Mouse (Mus musculus): ENCODE results near the gene Zmynd12. TPM values are rescaled to one million over a fixed set of nuclear protein-coding genes. Genes with fewer than 3 reads are reported as not detected.

Gene Zmynd12
- polyA plus RNA-seq, 1 experiment from 2014 or later: not detected

DNA sequence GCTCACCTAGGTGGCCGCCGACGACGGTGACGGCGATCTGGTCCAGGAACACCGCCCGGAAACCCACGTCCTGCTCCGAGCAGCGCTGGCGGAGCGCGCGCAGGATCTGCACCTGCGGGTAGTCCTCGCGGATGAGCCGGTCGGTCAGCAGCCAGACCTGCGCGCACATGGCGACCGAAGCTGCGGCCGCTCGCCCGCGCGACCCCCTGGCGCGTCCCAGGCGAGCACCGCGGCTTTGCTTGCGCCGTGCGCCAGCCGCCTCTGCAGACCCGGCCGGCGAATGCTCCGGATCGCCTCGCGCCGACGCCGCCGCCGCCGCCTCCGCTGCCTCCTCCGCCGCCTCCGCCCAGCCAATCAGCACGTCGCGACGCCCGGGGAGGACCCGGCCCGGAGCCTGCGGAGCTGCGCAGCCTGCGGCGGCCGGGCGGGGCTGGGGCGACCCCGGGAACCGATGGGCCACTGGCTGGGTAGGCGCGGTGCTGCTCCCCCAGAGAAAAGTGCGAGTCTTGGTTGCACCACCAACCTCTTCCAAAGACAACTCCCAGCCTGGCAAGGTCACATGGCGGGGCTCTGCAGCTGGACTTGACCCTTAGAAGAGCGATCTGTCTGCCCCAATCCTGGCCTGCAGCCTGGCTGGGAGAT, 69.8 kb downstream of the Zmynd12 start, which contains the start of gene Rimkla:
Gene Rimkla, minus strand, starts transcription at position 338 of the 642 bp plus-strand sequence.
- DNase-seq (ENCODE audit: low spot score): peak; percentile 72
- Histone ChIP-seq H3K4me1 (ENCODE audit: control insufficient read depth, insufficient read depth, low read length) (no peaks in the 10 kb centered on the region), H3K27ac (replicated peaks; ENCODE audit: low read depth, low read length) (no peak within 1 kb of the TSS), H3K9me3 (replicated peaks; ENCODE audit: control insufficient read depth, low read length) (no peaks in the 10 kb centered on the region), H3K4me2 (ENCODE audit: low read depth, low read length) (peak within 1 kb of the TSS; percentile 94), H3K27me3 (ENCODE audit: control insufficient read depth, insufficient read depth, low read length) (peaks cover 8% of the 10 kb centered on the region), H3K9ac (replicated peaks; ENCODE audit: low read length) (peak within 1 kb of the TSS; percentile 57), H3K4me3 (ENCODE audit: low read depth, low read length) (peak within 1 kb of the TSS; percentile 55), H3K36me3 (replicated peaks; ENCODE audit: control insufficient read depth, insufficient read depth, low read depth, low read length) (no peaks in the 10 kb centered on the region)
- under 1% methylated on average over 61 of the region's 77 CpGs for WGBS
- peak; percentile 88 for ATAC-seq (replicated peaks; ENCODE audit: insufficient number of reproducible peaks, low FRiP score, low TSS enrichment, low read depth)

DNA sequence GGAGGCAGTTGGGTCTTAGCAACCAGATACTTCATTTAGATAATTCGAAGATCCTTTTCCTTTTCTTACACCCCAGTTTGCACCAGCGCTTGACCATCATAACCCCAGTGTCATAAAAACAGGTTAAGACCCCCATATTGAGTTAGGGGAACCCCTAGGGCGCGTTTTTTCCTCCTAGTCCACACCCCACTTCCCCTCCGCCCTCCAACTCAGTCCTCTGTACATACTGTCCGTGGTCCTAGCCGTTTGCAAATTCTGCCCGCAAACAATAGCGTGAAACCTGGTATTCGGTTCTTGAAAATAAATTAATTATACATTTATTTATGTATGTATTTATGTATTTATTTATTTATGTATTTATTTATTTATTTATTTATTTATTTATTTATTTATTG, 70.3 kb downstream of the Zmynd12 start:
- Histone ChIP-seq H3K9ac (replicated peaks; ENCODE audit: low read length) (peak overlapping the region; percentile 57), H3K9me3 (replicated peaks; ENCODE audit: control insufficient read depth, low read length) (no peaks in the 10 kb centered on the region), H3K4me3 (ENCODE audit: low read depth, low read length) (peak overlapping the region; percentile 55), H3K36me3 (replicated peaks; ENCODE audit: control insufficient read depth, insufficient read depth, low read depth, low read length) (no peaks in the 10 kb centered on the region), H3K4me2 (ENCODE audit: low read depth, low read length) (peak overlapping the region; percentile 94), H3K27ac (replicated peaks; ENCODE audit: low read depth, low read length) (no peak overlapping the region), H3K27me3 (ENCODE audit: control insufficient read depth, insufficient read depth, low read length) (peaks cover 8% of the 10 kb centered on the region), H3K4me1 (ENCODE audit: control insufficient read depth, insufficient read depth, low read length) (no peaks in the 10 kb centered on the region)
- DNase-seq (ENCODE audit: low spot score): peak; percentile 4
- 30% methylated on average over 10 of the region's 10 CpGs for WGBS
- ATAC-seq (replicated peaks; ENCODE audit: insufficient number of reproducible peaks, low FRiP score, low TSS enrichment, low read depth): peak; percentile 45; the same call in 1 of the 2 replicates

DNA sequence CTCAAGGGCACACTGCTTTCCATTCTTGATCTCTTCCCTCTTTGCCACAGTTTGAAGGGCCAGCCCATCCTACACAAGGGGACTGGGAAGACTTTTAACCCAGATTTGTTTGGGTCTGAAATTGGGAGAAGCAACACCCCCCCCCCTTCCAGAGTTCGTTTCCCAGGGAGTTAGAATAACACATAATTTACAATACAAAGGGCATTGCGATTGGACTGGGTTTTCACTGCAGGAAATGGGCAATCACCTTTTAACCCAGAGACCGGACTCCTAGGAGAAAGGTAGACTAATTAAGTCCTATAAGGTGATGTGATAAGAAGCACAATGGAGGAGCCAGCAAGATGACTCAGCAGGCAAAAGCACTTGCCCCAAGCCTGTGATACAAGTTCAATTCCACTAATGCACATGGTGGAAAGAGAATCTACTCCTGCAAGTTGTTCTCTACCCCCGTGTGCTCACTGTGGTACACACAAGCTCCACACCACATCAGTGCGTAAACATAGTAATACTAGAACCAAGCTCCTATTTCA, 75.8 kb downstream of the Zmynd12 start:
- Histone ChIP-seq H3K4me1 (ENCODE audit: control insufficient read depth, insufficient read depth, low read length) (no peaks in the 10 kb centered on the region), H3K4me3 (ENCODE audit: low read depth, low read length) (no peak overlapping the region), H3K9ac (replicated peaks; ENCODE audit: low read length) (no peak overlapping the region), H3K9me3 (replicated peaks; ENCODE audit: control insufficient read depth, low read length) (no peaks in the 10 kb centered on the region), H3K27me3 (ENCODE audit: control insufficient read depth, insufficient read depth, low read length) (no peaks in the 10 kb centered on the region), H3K4me2 (ENCODE audit: low read depth, low read length) (no peak overlapping the region), H3K36me3 (replicated peaks; ENCODE audit: control insufficient read depth, insufficient read depth, low read depth, low read length) (no peaks in the 10 kb centered on the region), H3K27ac (replicated peaks; ENCODE audit: low read depth, low read length) (no peak overlapping the region)
- no peak for ATAC-seq (replicated peaks; ENCODE audit: insufficient number of reproducible peaks, low FRiP score, low TSS enrichment, low read depth)
- 70% methylated on average over 5 of the region's 5 CpGs for WGBS
- DNase-seq (ENCODE audit: low spot score): no peak

DNA sequence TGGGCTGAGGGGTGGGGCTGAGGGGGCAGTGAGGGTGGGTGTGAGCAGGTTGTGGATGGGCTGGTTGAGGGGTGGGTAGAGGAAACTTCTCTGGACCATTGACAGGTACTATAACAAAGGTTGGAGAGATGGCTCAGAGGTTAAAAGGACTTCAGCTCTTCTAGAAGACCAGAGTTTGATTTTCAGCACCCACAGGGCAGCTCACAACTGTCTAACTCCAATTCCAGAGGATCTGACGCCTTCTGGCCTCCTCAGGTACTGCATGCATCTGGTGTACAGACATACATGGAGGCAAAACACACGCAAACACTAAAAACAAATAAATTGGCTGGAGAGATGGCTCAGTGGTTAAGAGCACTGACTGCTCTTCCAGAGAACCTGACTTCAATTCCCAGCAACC, 89.0 kb downstream of the Zmynd12 start:
- no peak overlapping the region for H3K4me3 ChIP-seq (ENCODE audit: low read depth, low read length)
- no peaks in the 10 kb centered on the region for H3K36me3 ChIP-seq (replicated peaks; ENCODE audit: control insufficient read depth, insufficient read depth, low read depth, low read length)
- H3K27ac ChIP-seq (replicated peaks; ENCODE audit: low read depth, low read length): no peak overlapping the region
- no peak overlapping the region for H3K4me2 ChIP-seq (ENCODE audit: low read depth, low read length)
- no peak overlapping the region for H3K9ac ChIP-seq (replicated peaks; ENCODE audit: low read length)
- no peaks in the 10 kb centered on the region for H3K4me1 ChIP-seq (ENCODE audit: control insufficient read depth, insufficient read depth, low read length)
- H3K9me3 ChIP-seq (replicated peaks; ENCODE audit: control insufficient read depth, low read length): no peaks in the 10 kb centered on the region
- WGBS: 65% methylated on average over 2 of the region's 2 CpGs
- DNase-seq (ENCODE audit: low spot score) (no peak), ATAC-seq (replicated peaks; ENCODE audit: insufficient number of reproducible peaks, low FRiP score, low TSS enrichment, low read depth) (no peak)
- H3K27me3 ChIP-seq (ENCODE audit: control insufficient read depth, insufficient read depth, low read length): no peaks in the 10 kb centered on the region

DNA sequence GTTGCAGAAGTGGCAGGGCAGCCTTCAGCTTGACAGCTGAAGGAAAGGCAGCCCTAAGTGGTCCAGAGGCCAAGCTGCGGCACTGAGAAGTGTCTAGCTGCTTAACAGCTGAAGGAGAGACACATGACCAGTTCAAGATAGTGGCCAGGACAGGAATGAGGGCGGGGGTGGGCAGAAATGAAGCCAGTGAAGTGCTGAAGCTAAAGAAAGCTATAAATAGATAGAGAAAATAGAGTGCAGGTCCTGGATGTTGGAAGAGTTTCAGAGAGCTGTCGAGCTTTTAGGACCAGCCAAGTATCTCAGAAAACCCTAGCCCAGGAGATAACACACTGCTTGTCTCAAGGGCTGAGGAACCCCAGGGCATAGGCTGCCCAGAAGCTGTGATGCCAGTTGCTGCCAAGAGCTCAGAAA, 90.1 kb downstream of the Zmynd12 start:
- Histone ChIP-seq H3K4me3 (ENCODE audit: low read depth, low read length) (no peak overlapping the region), H3K4me2 (ENCODE audit: low read depth, low read length) (no peak overlapping the region), H3K27me3 (ENCODE audit: control insufficient read depth, insufficient read depth, low read length) (no peaks in the 10 kb centered on the region), H3K9me3 (replicated peaks; ENCODE audit: control insufficient read depth, low read length) (no peaks in the 10 kb centered on the region), H3K9ac (replicated peaks; ENCODE audit: low read length) (no peak overlapping the region), H3K27ac (replicated peaks; ENCODE audit: low read depth, low read length) (no peak overlapping the region), H3K4me1 (ENCODE audit: control insufficient read depth, insufficient read depth, low read length) (no peaks in the 10 kb centered on the region), H3K36me3 (replicated peaks; ENCODE audit: control insufficient read depth, insufficient read depth, low read depth, low read length) (no peaks in the 10 kb centered on the region)
- 76% methylated on average over 3 of the region's 3 CpGs for WGBS
- DNase-seq (ENCODE audit: low spot score) (no peak), ATAC-seq (replicated peaks; ENCODE audit: insufficient number of reproducible peaks, low FRiP score, low TSS enrichment, low read depth) (no peak)

Other genes with a start within 250 kb of the Zmynd12 start
- 6.9 and 8.2 TPM in 2 replicates for gene Zfp691, start 248.6 kb upstream of the Zmynd12 start, polyA plus RNA-seq (2014; fragmentation: Nextera tagmentation; extraction: Ambion mirVana)
- gene Ermap, start 232.8 kb upstream of the Zmynd12 start, polyA plus RNA-seq (2014; fragmentation: Nextera tagmentation; extraction: Ambion mirVana): 7.0 and 8.7 TPM in 2 replicates
- 174 and 184 TPM in 2 replicates for gene Svbp, start 227.5 kb upstream of the Zmynd12 start, polyA plus RNA-seq (2014; fragmentation: Nextera tagmentation; extraction: Ambion mirVana)
- gene Tmem269, start 204.6 kb upstream of the Zmynd12 start, polyA plus RNA-seq (2014; fragmentation: Nextera tagmentation; extraction: Ambion mirVana): not detected in 2 replicates
- 35.1 and 39.9 TPM in 2 replicates for gene AU022252, start 190.1 kb upstream of the Zmynd12 start, polyA plus RNA-seq (2014; fragmentation: Nextera tagmentation; extraction: Ambion mirVana)
- 20.0 and 22.8 TPM in 2 replicates for gene P3h1, start 189.9 kb upstream of the Zmynd12 start, polyA plus RNA-seq (2014; fragmentation: Nextera tagmentation; extraction: Ambion mirVana)
- gene Cldn19, start 167.4 kb upstream of the Zmynd12 start, polyA plus RNA-seq (2014; fragmentation: Nextera tagmentation; extraction: Ambion mirVana): not detected in 2 replicates
- gene Ybx1, start 128.2 kb upstream of the Zmynd12 start, polyA plus RNA-seq (2014; fragmentation: Nextera tagmentation; extraction: Ambion mirVana): 1,287 and 1,398 TPM in 2 replicates
- 153 and 157 TPM in 2 replicates for gene Ppih, start 102.3 kb upstream of the Zmynd12 start, polyA plus RNA-seq (2014; fragmentation: Nextera tagmentation; extraction: Ambion mirVana)
- gene Ccdc30, start 7.3 kb upstream of the Zmynd12 start, polyA plus RNA-seq (2014; fragmentation: Nextera tagmentation; extraction: Ambion mirVana): 6.7 and 7.7 TPM in 2 replicates
- gene Ppcs, start 394 bp upstream of the Zmynd12 start, polyA plus RNA-seq (2014; fragmentation: Nextera tagmentation; extraction: Ambion mirVana): 32.5 and 34.3 TPM in 2 replicates
- gene Rimkla, start 69.8 kb downstream of the Zmynd12 start, polyA plus RNA-seq (2014; fragmentation: Nextera tagmentation; extraction: Ambion mirVana): 2.2 and 2.7 TPM in 2 replicates
- 25.7 and 30.9 TPM in 2 replicates for gene Foxj3, start 114.2 kb downstream of the Zmynd12 start, polyA plus RNA-seq (2014; fragmentation: Nextera tagmentation; extraction: Ambion mirVana)
- 3.0 and 3.1 TPM in 2 replicates for gene Frg2f1, start 116.7 kb downstream of the Zmynd12 start, polyA plus RNA-seq (2014; fragmentation: Nextera tagmentation; extraction: Ambion mirVana)
- not detected in 2 replicates for gene Guca2a, start 214.9 kb downstream of the Zmynd12 start, polyA plus RNA-seq (2014; fragmentation: Nextera tagmentation; extraction: Ambion mirVana)
- gene Guca2b, start 236.1 kb downstream of the Zmynd12 start, polyA plus RNA-seq (2014; fragmentation: Nextera tagmentation; extraction: Ambion mirVana): not detected in 2 replicates

All from embryonic facial prominence, embryonic 11.5 days (tissue).